Mouse (Mus musculus) gastrocnemius, postnatal 4 days (tissue): ENCODE data around the gene Apol6. TPM values are rescaled to one million over a fixed set of nuclear protein-coding genes. Genes with fewer than 3 reads are reported as not detected.

ENCODE experiments used
- DNase-seq, 2 experiments: peaks; one replicate each; pipeline ENCODE4 v3.0.0; 2021 to 2022; ENCODE audit warnings: low spot score in 2 of 2, mixed read lengths in 2 of 2
- total RNA-seq, 2 experiments: library from RNA; stranded (reverse); gene quantifications; 2 replicates each; pipeline ENCODE4 v1.2.3; 2021

Gene Apol6
- total RNA-seq, 2 experiments from 2014 or later, result 5.9 to 7.8 TPM

- DNase-seq, result no peak
Observed at GRCm38 (mm10) chr15:77066233-77066632, 21.7 kb downstream of the Apol6 start.

- DNase-seq, result no peak
Observed at GRCm38 (mm10) chr15:77068439-77068861, 23.9 kb downstream of the Apol6 start.

GRCm38 (mm10) chr15:77069019-77069418, 24.5 kb downstream of the Apol6 start:
- no peak for DNase-seq

- DNase-seq, result no peak
Observed at GRCm38 (mm10) chr15:77070745-77071268, 26.3 kb downstream of the Apol6 start.

GRCm38 (mm10) chr15:77071501-77071900, 27.0 kb downstream of the Apol6 start:
- DNase-seq, result no peak

- no peak for DNase-seq
Observed at GRCm38 (mm10) chr15:77072556-77073163, 28.1 kb downstream of the Apol6 start.

- DNase-seq, result no peak
Observed at GRCm38 (mm10) chr15:77076523-77076922, 32.0 kb downstream of the Apol6 start.

GRCm38 (mm10) chr15:77077906-77078305, 33.4 kb downstream of the Apol6 start:
- DNase-seq, result no peak

- DNase-seq, result no peak
Observed at GRCm38 (mm10) chr15:77078786-77079185, 34.3 kb downstream of the Apol6 start.

- no peak for DNase-seq
Observed at GRCm38 (mm10) chr15:77079256-77079822, 34.8 kb downstream of the Apol6 start.

- no peak for DNase-seq
Observed at GRCm38 (mm10) chr15:77079890-77080361, 35.4 kb downstream of the Apol6 start.

- DNase-seq, result no peak
Observed at GRCm38 (mm10) chr15:77080684-77081254, 36.2 kb downstream of the Apol6 start.

GRCm38 (mm10) chr15:77081454-77081853, 36.9 kb downstream of the Apol6 start:
- no peak for DNase-seq

- DNase-seq, result no peak
Observed at GRCm38 (mm10) chr15:77085818-77086217, 41.3 kb downstream of the Apol6 start.

- no peak for DNase-seq
Observed at GRCm38 (mm10) chr15:77086488-77086887, 42.0 kb downstream of the Apol6 start.

- no peak for DNase-seq
Observed at GRCm38 (mm10) chr15:77089249-77089648, 44.7 kb downstream of the Apol6 start.

GRCm38 (mm10) chr15:77090531-77090930, 46.0 kb downstream of the Apol6 start:
- DNase-seq, result no peak

GRCm38 (mm10) chr15:77091394-77091793, 46.9 kb downstream of the Apol6 start:
- no peak for DNase-seq

GRCm38 (mm10) chr15:77094431-77094830, 49.9 kb downstream of the Apol6 start:
- no peak for DNase-seq

- DNase-seq, result no peak
Observed at GRCm38 (mm10) chr15:77095216-77095615, 50.7 kb downstream of the Apol6 start.

GRCm38 (mm10) chr15:77097358-77097757, 52.8 kb downstream of the Apol6 start:
- DNase-seq, result no peak

- DNase-seq, result no peak
Observed at GRCm38 (mm10) chr15:77099756-77100155, 55.2 kb downstream of the Apol6 start.
